Mouse (Mus musculus): ENCODE measurements around the gene Pde3a. TPM values are rescaled to one million over a fixed set of nuclear protein-coding genes. Genes with fewer than 3 reads are reported as not detected.

The Pde3a gene
- polyA plus RNA-seq, 1 experiment, result not detected

DNA sequence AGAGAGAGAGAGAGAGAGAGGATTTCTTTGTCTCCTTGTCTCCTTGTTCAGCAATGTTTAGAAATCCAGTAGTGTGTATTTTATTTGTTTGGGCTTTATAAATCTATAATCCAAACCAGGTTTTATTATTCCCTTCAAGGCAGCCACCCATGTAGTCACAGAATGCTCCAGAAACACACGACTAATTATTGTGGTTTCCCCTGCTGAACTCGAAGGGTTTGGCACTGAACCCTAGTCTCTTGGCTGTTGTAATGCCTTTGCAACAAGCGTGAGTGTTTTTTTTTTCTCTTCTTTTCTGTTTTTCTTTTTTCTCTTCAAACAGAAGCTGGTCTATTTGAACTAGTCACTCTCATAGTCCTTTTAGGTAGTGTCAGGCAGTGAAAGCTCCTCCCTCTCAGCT, 225.6 kb downstream of the Pde3a start:
- no peaks in the 10 kb centered on the region for H3K79me2 ChIP-seq (ENCODE audit: control insufficient read depth, insufficient read depth)
- TF ChIP-seq USF1 (IDR thresholded peaks at IDR 0.05; ENCODE audit: low read depth) (no peak), CTCF (IDR thresholded peaks at IDR 0.05; ENCODE audit: control insufficient read depth, insufficient read depth, insufficient read length) (no peak), FOSL1 (IDR thresholded peaks at IDR 0.05; ENCODE audit: insufficient read depth, low read length, poor library complexity, severe bottlenecking) (no peak), MAX (IDR thresholded peaks at IDR 0.05) (no peak), MYOG (IDR thresholded peaks at IDR 0.05; ENCODE audit: control insufficient read depth, extremely low read depth, insufficient read length) (no peak), CEBPB (IDR thresholded peaks at IDR 0.05; ENCODE audit: low read depth) (no peak), MYOD1 (IDR thresholded peaks at IDR 0.05; ENCODE audit: control insufficient read depth, insufficient read length, low read depth) (no peak)
- H3K27me3 ChIP-seq (ENCODE audit: control insufficient read depth, insufficient read depth, insufficient read length), result no peaks in the 10 kb centered on the region
- H3K79me3 ChIP-seq (ENCODE audit: low read depth), result no peaks in the 10 kb centered on the region
- H3K4me3 ChIP-seq (ENCODE audit: insufficient read depth, poor library complexity, severe bottlenecking), result no peak overlapping the region
- no peak overlapping the region for H3ac ChIP-seq (ENCODE audit: control insufficient read depth, insufficient read length, low read depth)
- no peaks in the 10 kb centered on the region for H3K36me3 ChIP-seq (ENCODE audit: control insufficient read depth, insufficient read depth)

DNA sequence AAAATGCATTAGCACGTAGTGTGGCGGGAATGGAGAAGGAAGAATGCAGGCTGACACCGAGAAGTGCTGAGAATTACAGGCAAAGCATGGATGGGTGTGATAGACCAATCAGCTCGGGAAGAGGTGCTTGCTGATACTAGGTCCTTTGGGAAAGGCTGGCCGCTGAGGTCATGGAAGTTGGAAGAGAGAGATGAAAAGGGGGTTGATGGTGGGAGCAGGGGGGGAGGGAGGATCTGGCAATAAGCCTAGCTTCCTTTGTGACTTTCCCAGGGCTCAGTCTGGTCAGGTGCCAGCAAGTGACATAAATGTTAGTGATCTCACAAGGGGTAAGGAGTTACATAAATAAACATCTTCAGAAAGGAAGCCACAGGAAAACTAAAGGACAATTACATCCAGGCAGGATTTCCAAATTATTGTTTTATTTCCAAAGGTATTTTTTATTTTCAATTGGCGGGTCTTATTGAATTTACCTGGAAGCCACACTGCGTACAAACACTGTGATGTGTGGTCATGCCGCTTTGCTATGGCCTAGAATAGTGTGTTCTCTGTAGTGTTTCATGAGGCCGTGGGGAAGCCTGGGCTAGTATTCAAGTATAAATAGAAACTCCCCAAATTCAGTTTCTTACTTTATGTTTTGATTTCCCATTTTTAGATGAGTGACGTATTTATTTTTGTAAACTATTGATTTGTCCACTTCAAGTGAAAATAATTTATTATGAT, 236.4 kb downstream of the Pde3a start:
- no peak for TF ChIP-seq FOSL1 (IDR thresholded peaks at IDR 0.05; ENCODE audit: insufficient read depth, low read length, poor library complexity, severe bottlenecking)
- TF ChIP-seq MAX (IDR thresholded peaks at IDR 0.05), result no peak
- no peak for TF ChIP-seq USF1 (IDR thresholded peaks at IDR 0.05; ENCODE audit: low read depth)
- no peak overlapping the region for H3ac ChIP-seq (ENCODE audit: control insufficient read depth, insufficient read length, low read depth)
- no peak overlapping the region for H3K4me3 ChIP-seq (ENCODE audit: insufficient read depth, poor library complexity, severe bottlenecking)
- H3K36me3 ChIP-seq (ENCODE audit: control insufficient read depth, insufficient read depth), result no peaks in the 10 kb centered on the region
- H3K79me3 ChIP-seq (ENCODE audit: low read depth), result no peaks in the 10 kb centered on the region
- no peaks in the 10 kb centered on the region for H3K79me2 ChIP-seq (ENCODE audit: control insufficient read depth, insufficient read depth)
- no peaks in the 10 kb centered on the region for H3K27me3 ChIP-seq (ENCODE audit: control insufficient read depth, insufficient read depth, insufficient read length)

DNA sequence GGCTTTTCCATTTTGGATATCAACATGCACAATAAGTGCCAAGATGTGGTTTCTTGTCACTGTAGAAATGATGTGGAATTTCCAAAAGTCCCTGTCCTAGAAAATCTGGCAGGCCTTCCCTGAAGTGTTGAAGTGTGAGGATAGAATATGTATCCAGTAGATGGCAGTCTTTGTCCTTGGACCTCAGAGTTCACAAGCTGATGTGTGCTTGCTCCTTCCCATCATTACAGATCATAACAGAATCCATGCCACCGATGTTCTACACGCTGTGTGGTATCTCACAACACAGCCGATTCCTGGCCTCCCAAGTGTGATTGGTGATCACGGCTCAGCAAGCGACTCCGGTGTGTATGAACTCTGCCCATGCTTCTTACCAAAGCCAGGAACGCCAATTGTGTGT, 238.2 kb downstream of the Pde3a start:
- Histone ChIP-seq H3K4me3 (ENCODE audit: insufficient read depth, poor library complexity, severe bottlenecking) (no peak overlapping the region), H3K27me3 (ENCODE audit: control insufficient read depth, insufficient read depth, insufficient read length) (no peaks in the 10 kb centered on the region), H3K79me2 (ENCODE audit: control insufficient read depth, insufficient read depth) (no peaks in the 10 kb centered on the region), H3K79me3 (ENCODE audit: low read depth) (no peaks in the 10 kb centered on the region), H3ac (ENCODE audit: control insufficient read depth, insufficient read length, low read depth) (no peak overlapping the region), H3K36me3 (ENCODE audit: control insufficient read depth, insufficient read depth) (no peaks in the 10 kb centered on the region)
- TF ChIP-seq CTCF (IDR thresholded peaks at IDR 0.05; ENCODE audit: control insufficient read depth, insufficient read depth, insufficient read length) (no peak), MYOD1 (IDR thresholded peaks at IDR 0.05; ENCODE audit: control insufficient read depth, insufficient read length, low read depth) (no peak)

DNA sequence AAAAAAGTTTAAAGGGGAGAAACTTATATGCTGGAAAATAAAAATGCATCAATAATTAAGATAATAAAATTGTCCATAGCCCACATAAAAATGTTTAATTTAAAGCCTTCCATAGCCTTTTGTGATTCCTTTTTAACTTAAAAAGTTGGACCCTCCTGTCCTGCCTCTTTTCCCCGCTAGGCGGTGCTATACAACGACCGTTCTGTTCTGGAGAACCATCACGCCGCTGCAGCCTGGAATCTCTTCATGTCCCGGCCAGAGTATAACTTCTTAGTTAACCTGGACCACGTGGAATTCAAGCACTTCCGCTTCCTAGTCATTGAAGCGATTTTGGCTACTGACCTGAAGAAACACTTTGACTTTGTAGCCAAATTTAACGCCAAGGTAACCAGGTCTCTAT, 239.6 kb downstream of the Pde3a start:
- no peaks in the 10 kb centered on the region for H3K27me3 ChIP-seq (ENCODE audit: control insufficient read depth, insufficient read depth, insufficient read length)

DNA sequence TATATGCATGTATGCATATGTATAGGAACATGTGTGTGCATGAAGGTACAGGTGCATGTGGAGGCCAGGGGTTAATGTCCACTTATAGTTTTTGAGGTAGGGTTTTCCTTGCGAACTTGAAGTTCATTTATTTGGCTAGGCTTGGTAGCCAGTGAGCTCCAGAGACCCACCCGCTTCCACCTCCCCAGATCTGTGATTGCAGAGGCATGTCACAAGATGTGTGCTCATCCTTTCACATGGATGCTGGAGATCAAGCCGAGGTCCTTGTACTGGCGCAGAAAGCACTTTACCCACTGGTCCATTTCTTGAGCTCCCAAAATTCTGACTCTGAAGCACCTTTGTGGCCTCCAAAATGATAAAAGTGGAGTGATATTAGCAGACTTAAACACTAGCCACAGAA, 245.8 kb downstream of the Pde3a start:
- Histone ChIP-seq H3K79me2 (ENCODE audit: control insufficient read depth, insufficient read depth) (no peaks in the 10 kb centered on the region), H3K79me3 (ENCODE audit: low read depth) (no peaks in the 10 kb centered on the region), H3K4me3 (ENCODE audit: insufficient read depth, poor library complexity, severe bottlenecking) (no peak overlapping the region), H3K27me3 (ENCODE audit: control insufficient read depth, insufficient read depth, insufficient read length) (no peaks in the 10 kb centered on the region), H3K36me3 (ENCODE audit: control insufficient read depth, insufficient read depth) (no peaks in the 10 kb centered on the region), H3ac (ENCODE audit: control insufficient read depth, insufficient read length, low read depth) (no peak overlapping the region)
- no peak for TF ChIP-seq FOSL1 (IDR thresholded peaks at IDR 0.05; ENCODE audit: insufficient read depth, low read length, poor library complexity, severe bottlenecking)
- TF ChIP-seq USF1 (IDR thresholded peaks at IDR 0.05; ENCODE audit: low read depth), result no peak
- no peak for TF ChIP-seq CEBPB (IDR thresholded peaks at IDR 0.05; ENCODE audit: low read depth)
- no peak for TF ChIP-seq MYOD1 (IDR thresholded peaks at IDR 0.05; ENCODE audit: control insufficient read depth, insufficient read length, low read depth)
- TF ChIP-seq MAX (IDR thresholded peaks at IDR 0.05), result no peak
- no peak for TF ChIP-seq MYOG (IDR thresholded peaks at IDR 0.05; ENCODE audit: control insufficient read depth, extremely low read depth, insufficient read length)
- TF ChIP-seq CTCF (IDR thresholded peaks at IDR 0.05; ENCODE audit: control insufficient read depth, insufficient read depth, insufficient read length), result no peak

More for the DNA sequence above, 239.6 kb downstream of the Pde3a start:
- Histone ChIP-seq H3ac (ENCODE audit: control insufficient read depth, insufficient read length, low read depth) (no peak overlapping the region), H3K4me3 (ENCODE audit: insufficient read depth, poor library complexity, severe bottlenecking) (no peak overlapping the region), H3K36me3 (ENCODE audit: control insufficient read depth, insufficient read depth) (no peaks in the 10 kb centered on the region), H3K79me2 (ENCODE audit: control insufficient read depth, insufficient read depth) (no peaks in the 10 kb centered on the region), H3K79me3 (ENCODE audit: low read depth) (no peaks in the 10 kb centered on the region)
- no peak for TF ChIP-seq CEBPB (IDR thresholded peaks at IDR 0.05; ENCODE audit: low read depth)
- no peak for TF ChIP-seq MYOD1 (IDR thresholded peaks at IDR 0.05; ENCODE audit: control insufficient read depth, insufficient read length, low read depth)
- TF ChIP-seq MYOG (IDR thresholded peaks at IDR 0.05; ENCODE audit: control insufficient read depth, extremely low read depth, insufficient read length), result no peak
- TF ChIP-seq MAX (IDR thresholded peaks at IDR 0.05), result no peak

DNA sequence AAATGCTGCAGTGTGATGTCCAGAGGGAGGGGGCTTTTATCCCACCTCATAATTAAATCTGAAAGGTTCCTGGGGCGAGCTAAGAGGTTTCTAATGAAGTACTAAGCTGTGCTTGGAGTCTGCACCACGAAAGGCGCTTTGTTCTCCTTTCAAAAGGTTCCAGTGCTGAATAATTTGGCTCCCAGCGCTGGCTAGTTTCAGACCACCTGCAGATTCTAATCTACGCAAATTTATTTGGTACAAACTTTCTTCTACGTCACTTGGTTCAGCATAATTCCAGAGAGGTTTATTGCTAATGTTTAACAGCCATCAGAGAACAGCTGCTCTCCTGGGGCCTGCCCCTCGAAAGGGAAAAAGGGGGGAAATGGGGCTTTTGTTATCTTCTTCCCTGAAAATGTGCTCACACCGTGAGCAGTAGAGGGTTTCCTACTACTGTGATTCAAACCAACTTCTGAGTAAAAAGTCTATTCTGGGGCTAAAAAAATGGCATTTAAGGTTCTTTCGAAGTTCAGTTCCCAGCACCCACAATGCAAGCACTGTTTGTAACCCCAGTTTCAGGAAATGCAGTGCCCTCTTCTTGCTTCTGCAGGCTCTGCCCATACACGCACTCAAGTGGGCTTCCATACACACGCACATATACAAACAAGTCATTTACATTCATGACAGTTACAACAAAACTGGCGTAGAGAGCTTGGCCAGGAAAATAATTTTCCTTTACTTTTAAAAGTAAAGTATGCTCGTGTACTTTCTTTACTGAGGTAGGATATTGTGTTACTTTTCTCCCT, 246.8 kb downstream of the Pde3a start:
- H3K36me3 ChIP-seq (ENCODE audit: control insufficient read depth, insufficient read depth), result no peaks in the 10 kb centered on the region

More for the DNA sequence above, 246.8 kb downstream of the Pde3a start:
- Histone ChIP-seq H3K27me3 (ENCODE audit: control insufficient read depth, insufficient read depth, insufficient read length) (no peaks in the 10 kb centered on the region), H3ac (ENCODE audit: control insufficient read depth, insufficient read length, low read depth) (no peak overlapping the region), H3K79me2 (ENCODE audit: control insufficient read depth, insufficient read depth) (no peaks in the 10 kb centered on the region), H3K4me3 (ENCODE audit: insufficient read depth, poor library complexity, severe bottlenecking) (no peak overlapping the region), H3K79me3 (ENCODE audit: low read depth) (no peaks in the 10 kb centered on the region)
- TF ChIP-seq MAX (IDR thresholded peaks at IDR 0.05) (no peak), CTCF (IDR thresholded peaks at IDR 0.05; ENCODE audit: control insufficient read depth, insufficient read depth, insufficient read length) (no peak), USF1 (IDR thresholded peaks at IDR 0.05; ENCODE audit: low read depth) (no peak), MYOD1 (IDR thresholded peaks at IDR 0.05; ENCODE audit: control insufficient read depth, insufficient read length, low read depth) (no peak), FOSL1 (IDR thresholded peaks at IDR 0.05; ENCODE audit: insufficient read depth, low read length, poor library complexity, severe bottlenecking) (no peak)
